Mouse (Mus musculus) activated CD4-positive, CD25-positive, alpha-beta regulatory T cell, adult 4 months (primary cell): ENCODE results near the gene Cyth4. TPM values are rescaled to one million over a fixed set of nuclear protein-coding genes. Genes with fewer than 3 reads are reported as not detected.

Source experiments
- ATAC-seq: one replicate; pipeline ENCODE4 v1.8.0; 2017
- polyA plus RNA-seq, 2 experiments: library from polyadenylated mRNA; unstranded; fragments of 100-300 nt; shearing (Covaris generic); gene quantifications; one replicate each; pipeline ENCODE4 v1.2.1; 2017

The Cyth4 gene
- polyA plus RNA-seq, 2 experiments from 2014 or later, result 197 to 261 TPM

GRCm38 (mm10) chr15:78623426-78623825 lies 26.6 kb downstream of the Cyth4 start:
- peak; percentile 73 for ATAC-seq

GRCm38 (mm10) chr15:78624431-78624950 lies 27.6 kb downstream of the Cyth4 start:
- no peak for ATAC-seq

DNA sequence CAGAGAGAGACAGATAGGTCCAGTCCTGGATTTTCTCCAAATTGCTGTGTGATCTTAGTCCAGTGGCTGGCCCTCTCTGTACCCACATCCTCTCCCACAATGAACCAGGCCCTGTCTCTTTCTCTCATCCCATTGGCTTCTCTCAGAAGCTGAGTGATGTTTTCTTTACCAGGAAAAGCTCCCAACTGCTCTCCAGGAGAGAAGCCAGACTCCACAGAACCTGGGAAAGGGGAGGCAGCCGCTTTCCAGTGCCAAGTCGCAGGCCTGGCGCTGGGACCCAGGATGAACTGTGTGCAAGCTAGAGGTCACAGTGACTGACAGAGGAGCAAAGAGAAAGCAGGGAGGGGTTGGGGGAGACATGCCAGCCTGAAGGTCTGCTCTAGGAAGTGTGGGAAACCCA lies 28.1 kb downstream of the Cyth4 start:
- ATAC-seq, result no peak

- no peak for ATAC-seq
These were observed 29.4 kb downstream of the Cyth4 start for GRCm38 (mm10) chr15:78626285-78626684.

GRCm38 (mm10) chr15:78632387-78632786 lies 35.5 kb downstream of the Cyth4 start:
- ATAC-seq, result no peak

DNA sequence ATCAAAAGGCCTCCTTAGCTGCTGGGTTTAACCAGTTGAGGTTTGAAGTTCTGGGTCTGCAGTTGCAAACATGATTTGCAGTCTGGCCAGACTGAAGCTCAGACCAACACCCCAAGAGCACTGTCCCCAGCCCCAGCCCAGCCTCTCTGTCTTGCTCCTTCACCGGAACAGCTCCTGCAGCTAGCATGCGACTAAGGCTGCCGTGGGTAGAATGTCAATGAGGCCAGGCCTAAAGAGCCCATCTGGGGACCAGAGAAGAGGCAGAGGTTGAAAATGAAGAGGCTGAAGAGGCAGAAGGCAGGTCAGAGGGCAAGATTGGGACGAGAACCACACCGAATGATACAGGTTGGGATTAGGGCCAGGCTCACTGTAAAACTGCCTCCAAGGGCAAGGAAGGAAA lies 36.6 kb downstream of the Cyth4 start:
- ATAC-seq, result no peak

DNA sequence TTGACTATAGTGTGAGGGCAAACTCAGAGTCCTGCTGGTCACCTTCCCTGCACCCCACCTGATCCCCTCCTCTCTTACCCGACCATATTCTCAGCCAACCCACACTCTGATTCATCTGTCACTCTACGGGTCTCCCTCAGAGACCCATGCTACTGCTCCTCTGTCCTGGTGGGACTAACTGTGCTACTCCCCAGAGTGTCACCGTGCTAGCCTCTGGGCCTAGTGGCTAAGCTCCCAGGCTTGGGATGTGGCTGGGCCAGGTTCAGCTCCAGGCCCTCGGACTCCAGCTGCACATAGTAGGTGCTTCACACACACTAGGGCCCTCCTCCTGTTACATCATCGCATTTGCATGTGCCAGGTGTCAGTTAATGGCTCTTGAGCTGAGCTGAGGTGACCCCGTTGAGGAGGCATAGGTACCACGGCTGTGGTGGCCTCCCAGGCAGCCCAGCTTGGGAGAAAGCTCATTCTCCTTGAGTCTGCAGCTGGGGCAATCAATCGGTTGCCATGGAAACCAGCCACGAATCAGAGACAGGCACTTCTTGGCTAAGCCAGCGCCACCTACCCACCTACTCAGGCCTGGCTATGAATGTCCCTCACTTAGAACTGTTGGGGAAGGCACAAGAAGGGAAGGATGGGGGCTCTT lies 37.4 kb downstream of the Cyth4 start:
- no peak for ATAC-seq

DNA sequence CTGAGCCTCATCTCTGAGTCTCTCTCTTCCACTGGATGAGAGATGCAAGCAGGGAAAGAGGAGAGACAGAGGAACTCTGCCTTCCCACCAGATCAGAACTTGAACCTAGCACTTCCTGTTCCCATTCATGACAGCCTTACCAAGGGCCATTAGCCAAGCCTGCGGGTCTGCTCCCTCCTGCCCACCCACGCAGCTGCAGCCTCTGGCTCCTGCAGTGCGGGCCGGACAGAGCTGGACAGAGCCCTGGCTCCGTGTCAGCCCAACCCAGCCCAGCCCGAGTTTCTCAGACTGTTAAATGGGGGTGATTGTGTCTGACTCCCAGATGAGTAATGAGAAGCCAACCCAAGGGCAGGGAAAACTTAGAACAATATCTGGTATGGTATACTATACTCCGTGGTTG lies 38.4 kb downstream of the Cyth4 start:
- ATAC-seq, result no peak

GRCm38 (mm10) chr15:78643633-78644032 lies 46.8 kb downstream of the Cyth4 start:
- no peak for ATAC-seq

DNA sequence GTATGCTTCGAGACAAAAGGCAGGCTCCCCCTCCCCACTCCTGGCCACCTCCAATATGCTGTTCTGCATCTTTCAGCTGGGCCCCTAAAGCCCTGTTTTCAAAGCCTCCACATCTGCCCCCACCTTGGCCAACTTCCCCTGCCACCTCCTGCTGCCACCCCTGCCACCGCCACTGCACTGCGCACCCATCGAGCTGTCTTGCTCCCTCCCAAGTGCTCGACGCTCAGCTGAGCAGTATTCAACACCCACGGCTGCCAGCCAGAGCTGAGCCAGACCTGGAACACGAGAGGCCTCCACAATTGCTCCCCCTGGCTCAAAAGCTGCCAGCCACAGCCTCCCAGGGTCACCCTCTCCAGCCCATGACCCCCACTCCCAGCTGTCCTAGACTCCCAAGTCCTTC lies 47.8 kb downstream of the Cyth4 start:
- no peak for ATAC-seq

- ATAC-seq, result no peak
These were observed 50.9 kb downstream of the Cyth4 start for GRCm38 (mm10) chr15:78647746-78648145.

DNA sequence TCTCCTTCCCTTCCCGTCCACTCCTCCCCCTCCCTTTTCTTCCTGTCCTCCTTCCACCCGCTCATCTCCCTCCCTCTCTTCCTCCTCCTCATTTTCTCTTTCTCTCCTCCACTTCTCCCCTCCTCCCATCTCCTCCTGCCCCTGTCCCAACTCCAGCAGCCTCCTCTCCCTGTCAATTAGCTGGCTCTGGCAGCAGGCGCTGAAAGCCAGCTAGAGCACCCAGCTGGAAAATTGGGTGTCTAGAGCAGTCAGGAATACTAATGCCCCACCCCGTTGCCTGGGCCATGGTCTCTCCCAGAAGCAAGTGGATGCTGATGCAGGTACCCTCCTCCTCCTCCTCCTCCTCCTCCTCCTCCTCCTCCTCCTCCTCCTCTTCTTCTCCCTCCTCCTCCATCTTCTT lies 54.3 kb downstream of the Cyth4 start:
- ATAC-seq, result no peak

DNA sequence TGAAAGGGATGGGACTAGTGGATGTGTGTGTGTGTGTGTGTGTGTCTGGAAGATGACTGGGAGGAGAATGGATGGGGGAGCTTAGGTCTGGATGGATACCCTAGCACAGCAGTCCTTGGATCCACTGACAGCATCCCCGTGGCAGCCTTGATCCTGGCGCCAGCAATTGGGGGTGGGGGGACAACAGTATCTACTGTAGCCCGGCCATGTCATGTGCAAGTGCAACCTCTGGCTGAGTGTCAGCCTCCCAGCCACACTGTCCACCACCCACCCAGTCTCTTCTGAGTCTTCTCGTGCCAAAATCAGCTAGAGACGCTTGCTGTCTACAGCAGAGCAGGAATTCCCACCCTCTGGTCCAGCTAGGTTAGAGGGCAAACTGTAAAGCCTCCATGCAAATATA lies 67.4 kb downstream of the Cyth4 start:
- no peak for ATAC-seq

DNA sequence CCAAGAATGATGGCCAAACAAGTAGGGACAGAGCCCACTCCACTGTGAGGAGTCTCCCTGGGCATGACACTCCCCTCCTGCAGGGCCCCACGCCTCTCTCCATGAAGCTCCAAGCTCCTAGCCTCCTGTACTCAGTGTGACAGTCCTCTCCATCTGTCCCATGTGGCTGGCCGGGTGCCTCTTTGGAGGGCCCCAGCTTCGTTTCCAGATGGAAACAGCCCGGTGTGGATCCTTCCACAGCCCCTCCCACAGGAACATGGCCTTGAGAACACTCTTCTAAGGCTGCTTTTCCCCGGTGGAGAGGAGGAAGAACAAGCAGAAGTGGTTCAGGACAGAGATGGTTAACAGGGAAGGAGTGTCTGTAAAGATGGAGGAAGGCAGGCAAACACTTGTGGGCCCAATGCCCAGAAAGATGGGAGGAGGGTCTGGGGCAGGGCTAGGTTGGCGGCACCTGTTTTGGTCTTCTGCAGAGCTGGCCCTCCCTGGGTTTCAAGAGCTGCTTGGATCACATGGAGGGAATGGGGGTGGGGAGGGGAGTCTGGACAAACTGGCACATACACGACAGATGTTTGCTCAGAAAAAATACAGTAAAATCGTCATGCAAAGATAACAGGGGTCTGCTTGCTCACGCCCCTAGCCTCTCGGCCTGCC lies 72.5 kb downstream of the Cyth4 start:
- no peak for ATAC-seq

- no peak for ATAC-seq
These were observed 73.5 kb downstream of the Cyth4 start for GRCm38 (mm10) chr15:78670341-78670740.

Other genes with a start within 250 kb of the Cyth4 start
- gene Tex33, start 201.1 kb upstream of the Cyth4 start, polyA plus RNA-seq, result not detected
- gene Tst, start 191.1 kb upstream of the Cyth4 start, polyA plus RNA-seq, result 1 to 10 TPM; 4.0 to 4.6 TPM
- gene Mpst, start 190.6 kb upstream of the Cyth4 start, polyA plus RNA-seq, result 1 to 10 TPM; 1.8 to 6.5 TPM
- 1 to 10 TPM; 9.0 to 9.7 TPM for gene Kctd17, start 168.5 kb upstream of the Cyth4 start, polyA plus RNA-seq
- not detected for gene Tmprss6, start 128.4 kb upstream of the Cyth4 start, polyA plus RNA-seq
- gene Il2rb, start 101.8 kb upstream of the Cyth4 start, polyA plus RNA-seq, result 100 to 1,000 TPM; 489 to 584 TPM
- 10 to 100 TPM; 15.5 to 15.9 TPM for gene C1qtnf6, start 65.6 kb upstream of the Cyth4 start, polyA plus RNA-seq
- not detected for gene Sstr3, start 52.4 kb upstream of the Cyth4 start, polyA plus RNA-seq
- gene Rac2, start 24.3 kb upstream of the Cyth4 start, polyA plus RNA-seq, result 1,000 to 10,000 TPM; 3,019 to 4,069 TPM
- gene Elfn2, start 121.7 kb downstream of the Cyth4 start, polyA plus RNA-seq, result not detected
- gene Mfng, start 176.4 kb downstream of the Cyth4 start, polyA plus RNA-seq, result 10 to 100 TPM; 47.5 to 55.4 TPM
- gene Card10, start 206.0 kb downstream of the Cyth4 start, polyA plus RNA-seq, result not detected
- gene Cdc42ep1, start 245.6 kb downstream of the Cyth4 start, polyA plus RNA-seq, result not detected